Mouse (Mus musculus) thymus, adult 18-20 months (tissue): ENCODE results near the gene Lingo2.

Source experiments
- DNase-seq, 2 experiments: peaks; one replicate each; pipeline ENCODE4 v3.0.0; 2022; ENCODE audit warnings: mixed read lengths in 2 of 2

The Lingo2 gene

GRCm38 (mm10) chr4:36951150-36951954 lies at the start of gene Lingo2:
Lingo2 (minus strand) TSS chr4:36951747.
- DNase-seq: no peak

GRCm38 (mm10) chr4:36973358-36973757 lies 21.8 kb upstream of the Lingo2 start:
- DNase-seq: no peak

- no peak for DNase-seq
Measured at GRCm38 (mm10) chr4:36952431-36953429, 1.2 kb upstream of the Lingo2 start.

- DNase-seq: no peak
Measured at GRCm38 (mm10) chr4:36951955-36952215, 338 bp upstream of the Lingo2 start.

- DNase-seq: no peak
Measured at GRCm38 (mm10) chr4:36950790-36951149, 777 bp downstream of the Lingo2 start.

- no peak for DNase-seq
Measured at GRCm38 (mm10) chr4:36950021-36950751, 1.4 kb downstream of the Lingo2 start.

- DNase-seq: no peak
Measured at GRCm38 (mm10) chr4:36890810-36891209, 60.7 kb downstream of the Lingo2 start.

- no peak for DNase-seq
Measured at GRCm38 (mm10) chr4:36890365-36890764, 61.2 kb downstream of the Lingo2 start.

- DNase-seq: no peak
Measured at GRCm38 (mm10) chr4:36874781-36875180, 76.8 kb downstream of the Lingo2 start.

GRCm38 (mm10) chr4:36824982-36825381 lies 126.6 kb downstream of the Lingo2 start:
- DNase-seq: no peak

GRCm38 (mm10) chr4:36821914-36822313 lies 129.6 kb downstream of the Lingo2 start:
- DNase-seq: no peak

GRCm38 (mm10) chr4:36775088-36775487 lies 176.5 kb downstream of the Lingo2 start:
- DNase-seq: no peak

GRCm38 (mm10) chr4:36730691-36731090 lies 220.9 kb downstream of the Lingo2 start:
- no peak for DNase-seq

- no peak for DNase-seq
Measured at GRCm38 (mm10) chr4:36716411-36716810, 235.1 kb downstream of the Lingo2 start.

- no peak for DNase-seq
Measured at GRCm38 (mm10) chr4:36698888-36699287, 252.7 kb downstream of the Lingo2 start.

GRCm38 (mm10) chr4:36696810-36697209 lies 254.7 kb downstream of the Lingo2 start:
- DNase-seq: no peak

- DNase-seq: no peak
Measured at GRCm38 (mm10) chr4:36659920-36660319, 291.6 kb downstream of the Lingo2 start.

GRCm38 (mm10) chr4:36647753-36648152 lies 303.8 kb downstream of the Lingo2 start:
- DNase-seq: no peak

GRCm38 (mm10) chr4:36635666-36636065 lies 315.9 kb downstream of the Lingo2 start:
- DNase-seq: no peak

- no peak for DNase-seq
Measured at GRCm38 (mm10) chr4:36576801-36577200, 374.7 kb downstream of the Lingo2 start.

GRCm38 (mm10) chr4:36576256-36576655 lies 375.3 kb downstream of the Lingo2 start:
- DNase-seq: no peak

GRCm38 (mm10) chr4:36566544-36566943 lies 385.0 kb downstream of the Lingo2 start:
- DNase-seq: no peak

- DNase-seq: no peak
Measured at GRCm38 (mm10) chr4:36560997-36561396, 390.6 kb downstream of the Lingo2 start.
